ENCODE assay signal across 8 mouse cellular contexts in genomic region chr6:54429447-54430194, GRCm38 (mm10). TPM values are rescaled to one million over a fixed set of nuclear protein-coding genes. Genes with fewer than 3 reads are reported as not detected.
DNase-seq lines count a peak whose midpoint lies in the region; ATAC-seq and TF ChIP-seq lines count a peak whose summit lies in the region.

TSS of gene Wipf3 (plus strand) at chr6:54429603.

- peak within 1 kb of the TSS; percentile 98 for H3K4me2 ChIP-seq in embryonic facial prominence, embryonic 13.5 days
- peak within 1 kb of the TSS; percentile 82 for H3K4me2 ChIP-seq in heart, embryonic 13.5 days
- peak within 1 kb of the TSS; percentile 90 for H3K4me2 ChIP-seq in kidney, postnatal 0 days (ENCODE audit: low read length)
- H3K4me2 ChIP-seq in liver, embryonic 13.5 days, result peak within 1 kb of the TSS; percentile 63
- peak within 1 kb of the TSS; percentile 91 for H3K4me2 ChIP-seq in neural tube, embryonic 13.5 days

- under 1% methylated on average over 68 of the region's 71 CpGs for WGBS in embryonic facial prominence, embryonic 13.5 days
- under 1% methylated on average over 71 of the region's 71 CpGs for WGBS in heart, embryonic 13.5 days
- under 1% methylated on average over 69 of the region's 71 CpGs for WGBS in kidney, postnatal 0 days
- WGBS in liver, embryonic 13.5 days (ENCODE audit: insufficient replicate concordance), result under 1% methylated on average over 63 of the region's 71 CpGs
- under 1% methylated on average over 68 of the region's 71 CpGs for WGBS in neural tube, embryonic 13.5 days

- TF ChIP-seq CTCF in left cerebral cortex, adult 2 months (IDR thresholded peaks at IDR 0.05), result no peak
- TF ChIP-seq CTCF in kidney, postnatal 0 days (IDR thresholded peaks at IDR 0.05; ENCODE audit: low read depth), result no peak

- H3K9ac ChIP-seq in embryonic facial prominence, embryonic 13.5 days, result peak within 1 kb of the TSS; percentile 72
- H3K9ac ChIP-seq in heart, embryonic 13.5 days, result peak within 1 kb of the TSS; percentile 84
- peak within 1 kb of the TSS; percentile 56 for H3K9ac ChIP-seq in kidney, postnatal 0 days (ENCODE audit: low read depth, low read length)
- H3K9ac ChIP-seq in liver, embryonic 13.5 days, result 0 out of 2 replicates have a peak within 1 kb of the TSS, but pooled peaks have one; percentile 6
- H3K9ac ChIP-seq in neural tube, embryonic 13.5 days, result peak within 1 kb of the TSS; percentile 78

- H3K36me3 ChIP-seq in embryonic facial prominence, embryonic 13.5 days, result no peaks in the 10 kb centered on the region
- no peaks in the 10 kb centered on the region for H3K36me3 ChIP-seq in heart, embryonic 13.5 days
- no peaks in the 10 kb centered on the region for H3K36me3 ChIP-seq in kidney, postnatal 0 days (ENCODE audit: insufficient read depth, low read length)
- no peaks in the 10 kb centered on the region for H3K36me3 ChIP-seq in liver, embryonic 13.5 days
- no peaks in the 10 kb centered on the region for H3K36me3 ChIP-seq in neural tube, embryonic 13.5 days

- peak; percentile 61 to 68 for DNase-seq in left cerebral cortex, adult 2 months (ENCODE audit: extremely low spot score in 1 of 2, low spot score in 2 of 2)
- no peak for DNase-seq in left cerebral cortex, adult 9 months (ENCODE audit: low spot score in 2 of 2)
- DNase-seq in kidney, postnatal 0 days (ENCODE audit: low spot score), result peak; percentile 64
- peak; percentile 5 for DNase-seq in liver, embryonic 13.5 days
- DNase-seq in urinary bladder, postnatal 14 days (ENCODE audit: low spot score), result peak; percentile 69

- H3K4me1 ChIP-seq in embryonic facial prominence, embryonic 13.5 days, result peaks cover 30% of the 10 kb centered on the region
- H3K4me1 ChIP-seq in heart, embryonic 13.5 days, result peaks cover 52% of the 10 kb centered on the region
- peaks cover 5% of the 10 kb centered on the region; the same call in 1 of the 2 replicates for H3K4me1 ChIP-seq in kidney, postnatal 0 days (replicated peaks; ENCODE audit: insufficient read depth, low read length)
- peaks cover 6% of the 10 kb centered on the region; the same call in 1 of the 2 replicates for H3K4me1 ChIP-seq in liver, embryonic 13.5 days (replicated peaks)
- H3K4me1 ChIP-seq in neural tube, embryonic 13.5 days (replicated peaks), result peaks cover 55% of the 10 kb centered on the region

- H3K27me3 ChIP-seq in embryonic facial prominence, embryonic 13.5 days, result peaks cover 40% of the 10 kb centered on the region
- H3K27me3 ChIP-seq in heart, embryonic 13.5 days (replicated peaks), result peaks cover 32% of the 10 kb centered on the region
- H3K27me3 ChIP-seq in kidney, postnatal 0 days (ENCODE audit: insufficient read depth, low read length), result peaks cover 13% of the 10 kb centered on the region; the same call in 1 of the 2 replicates
- H3K27me3 ChIP-seq in liver, embryonic 13.5 days, result peaks cover 46% of the 10 kb centered on the region
- peaks cover 36% of the 10 kb centered on the region for H3K27me3 ChIP-seq in neural tube, embryonic 13.5 days

- H3K4me3 ChIP-seq in left cerebral cortex, adult 2 months, result peak within 1 kb of the TSS; percentile 63
- H3K4me3 ChIP-seq in embryonic facial prominence, embryonic 13.5 days, result peak within 1 kb of the TSS; percentile 58
- H3K4me3 ChIP-seq in heart, embryonic 13.5 days, result peak within 1 kb of the TSS; percentile 66
- H3K4me3 ChIP-seq in kidney, postnatal 0 days (replicated peaks; ENCODE audit: low read depth, low read length), result peak within 1 kb of the TSS; percentile 51
- H3K4me3 ChIP-seq in liver, embryonic 13.5 days (replicated peaks), result peak within 1 kb of the TSS; percentile 49
- H3K4me3 ChIP-seq in neural tube, embryonic 13.5 days, result peak within 1 kb of the TSS; percentile 60

- intact Hi-C loops in left cerebral cortex, adult 2 months (cut with DNase I), result loop anchor here (2.0 kb wide), 1 partner anchor 39 kb away; no protein-coding TSS in a partner anchor

- ATAC-seq in embryonic facial prominence, embryonic 13.5 days (ENCODE audit: insufficient number of reproducible peaks, insufficient read depth, low FRiP score, low TSS enrichment, low read depth), result peak; percentile 75
- peak; percentile 42 for ATAC-seq in heart, embryonic 13.5 days (ENCODE audit: extremely low read depth, insufficient number of reproducible peaks, low FRiP score, low TSS enrichment)
- peak; percentile 95 for ATAC-seq in kidney, postnatal 0 days (replicated peaks; ENCODE audit: low FRiP score, low read depth)
- ATAC-seq in liver, embryonic 13.5 days (ENCODE audit: low read depth), result peak; percentile 80
- ATAC-seq in neural tube, embryonic 13.5 days (ENCODE audit: low read depth), result peak; percentile 89

- H3K9me3 ChIP-seq in embryonic facial prominence, embryonic 13.5 days, result no peaks in the 10 kb centered on the region
- no peaks in the 10 kb centered on the region for H3K9me3 ChIP-seq in heart, embryonic 13.5 days
- no peaks in the 10 kb centered on the region for H3K9me3 ChIP-seq in kidney, postnatal 0 days (replicated peaks; ENCODE audit: low read length)
- H3K9me3 ChIP-seq in liver, embryonic 13.5 days (replicated peaks), result no peaks in the 10 kb centered on the region
- no peaks in the 10 kb centered on the region for H3K9me3 ChIP-seq in neural tube, embryonic 13.5 days

- peak within 1 kb of the TSS; percentile 89 for H3K27ac ChIP-seq in left cerebral cortex, adult 2 months
- no peak within 1 kb of the TSS for H3K27ac ChIP-seq in embryonic facial prominence, embryonic 13.5 days
- peak within 1 kb of the TSS; percentile 63 for H3K27ac ChIP-seq in heart, embryonic 13.5 days (replicated peaks)
- H3K27ac ChIP-seq in kidney, postnatal 0 days, result no peak within 1 kb of the TSS
- H3K27ac ChIP-seq in liver, embryonic 13.5 days, result no peak within 1 kb of the TSS
- H3K27ac ChIP-seq in neural tube, embryonic 13.5 days (replicated peaks), result peak within 1 kb of the TSS; percentile 46

RNA-seq across cellular contexts. Expression of gene Wipf3, which starts in this region (rescaled TPM):
- total RNA-seq in left cerebral cortex, adult 2 months (2021), result 100 to 1,000 TPM in 1 of 2 experiments, 10 to 100 TPM in 1; 92.3 to 108 TPM
- polyA plus RNA-seq in embryonic facial prominence, embryonic 13.5 days (2015; fragmentation: Nextera tagmentation; extraction: Ambion mirVana), result 1.1 and 1.5 TPM in 2 replicates
- 4.4 and 4.5 TPM in 2 replicates for polyA plus RNA-seq in heart, embryonic 13.5 days (2015; fragmentation: Nextera tagmentation; extraction: Ambion mirVana)
- polyA plus RNA-seq in kidney, postnatal 0 days (2015; fragmentation: Nextera tagmentation; extraction: Ambion mirVana), result 1.4 and 1.7 TPM in 2 replicates
- 0.07 and 0.08 TPM in 2 replicates for polyA plus RNA-seq in liver, embryonic 13.5 days (2015; fragmentation: Nextera tagmentation; extraction: Ambion mirVana)
- 2.3 and 3.1 TPM in 2 replicates for polyA plus RNA-seq in neural tube, embryonic 13.5 days (2015; fragmentation: Nextera tagmentation; extraction: Ambion mirVana)

Comparison
In these comparisons a context has a peak if more than half of its experiments do, and no peak if none do; other contexts are left out.
1. DNase-seq: peak in left cerebral cortex, adult 2 months (2 of 2), kidney, postnatal 0 days (single experiment) and urinary bladder, postnatal 14 days (single experiment); none in left cerebral cortex, adult 9 months (0 of 2).
2. Peak in DNase-seq, ATAC-seq, H3K4me3 ChIP-seq, H3K9ac ChIP-seq and H3K4me2 ChIP-seq in liver, embryonic 13.5 days; RNA of the gene not detected or under 1 TPM.
3. H3K27ac ChIP-seq: peak in left cerebral cortex, adult 2 months (single experiment), heart, embryonic 13.5 days (single experiment) and neural tube, embryonic 13.5 days (single experiment); none in embryonic facial prominence, embryonic 13.5 days (single experiment), kidney, postnatal 0 days (single experiment) and liver, embryonic 13.5 days (single experiment).
4. ATAC-seq: peak in every context shown above with its lines; median percentile 95 in kidney, postnatal 0 days; 89 in neural tube, embryonic 13.5 days; 80 in liver, embryonic 13.5 days; 75 in embryonic facial prominence, embryonic 13.5 days; 42 in heart, embryonic 13.5 days.
5. H3K9ac ChIP-seq: peak in every context shown above with its lines; median percentile 84 in heart, embryonic 13.5 days; 78 in neural tube, embryonic 13.5 days; 72 in embryonic facial prominence, embryonic 13.5 days; 56 in kidney, postnatal 0 days; 6 in liver, embryonic 13.5 days.
6. Peak in every context shown above with its lines, with median percentiles within 50 percentile points of each other: H3K4me3 ChIP-seq and H3K4me2 ChIP-seq.